Mouse (Mus musculus) olfactory bulb, adult 2 months (tissue): ENCODE measurements at regions not wholly inside any gene's neighbourhood (a gene's known extent, or its start where the extent isn't known, plus 50 kb on each side); places are given as distances from the start of the nearest gene placed in this dataset.

Experiments
- H3K27ac ChIP-seq: fragments of 200-500 bp; 2 replicates; pipeline ENCODE4 v1.5.1; 2012; ENCODE audit warnings: low read depth, low read length; ENCODE audit not compliant: insufficient read depth
- H3K4me1 ChIP-seq: fragments of 200-500 bp; 2 replicates; pipeline ENCODE4 v1.6.1; 2012; ENCODE audit warnings: low read length; ENCODE audit not compliant: control insufficient read depth, insufficient read depth
- H3K4me3 ChIP-seq: fragments of 200-500 bp; 2 replicates; pipeline ENCODE4 v1.5.1; 2012; ENCODE audit warnings: mild to moderate bottlenecking, low read depth, low read length, moderate library complexity; ENCODE audit not compliant: insufficient read depth
- CTCF ChIP-seq: fragments of 200-500 bp; IDR thresholded peaks from 2 replicates; pipeline ENCODE4 v1.5.1; 2012; ENCODE audit warnings: low read depth, mild to moderate bottlenecking, low read length, moderate library complexity; ENCODE audit not compliant: insufficient read depth
- POLR2A ChIP-seq: fragments of 200-500 bp; IDR thresholded peaks from 2 replicates; pipeline ENCODE4 v1.6.1; 2012; ENCODE audit warnings: mild to moderate bottlenecking, low read depth, low read length, moderate library complexity; ENCODE audit not compliant: insufficient read depth
- WGBS: fragments of 180-500 bp; shearing (Covaris S2); methylation state at CpG from one replicate; pipeline ENCODE4 v1.1.7; 2018; 5-methylcytosine and 5-hydroxymethylcytosine counted together

DNA sequence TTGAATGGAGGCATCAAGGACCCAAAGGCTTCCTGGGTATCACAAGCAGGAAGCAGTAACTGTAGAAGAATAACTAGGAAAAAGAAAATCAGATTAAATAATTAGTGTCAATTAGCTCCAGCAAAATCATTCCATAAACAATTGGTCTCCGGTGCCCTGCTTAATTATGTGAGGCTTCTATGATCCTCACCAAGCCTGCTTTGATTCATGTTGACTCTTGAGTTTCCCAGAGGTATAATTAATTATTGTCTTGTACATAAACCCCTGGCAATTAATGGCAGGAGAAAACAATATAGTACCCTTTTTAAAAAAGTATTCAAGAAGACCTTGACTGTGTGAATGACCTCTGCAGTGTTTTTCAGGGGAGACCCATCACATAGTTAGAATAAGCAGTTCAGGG is 61.5 kb upstream of the Sp8 start:
- H3K27ac ChIP-seq: no peak overlapping the region
- no peak overlapping the region for H3K4me3 ChIP-seq
- TF ChIP-seq CTCF (no peak), POLR2A (no peak)
- WGBS: 36% methylated on average over 1 of the region's 1 CpGs
- no peaks in the 10 kb centered on the region for H3K4me1 ChIP-seq

DNA sequence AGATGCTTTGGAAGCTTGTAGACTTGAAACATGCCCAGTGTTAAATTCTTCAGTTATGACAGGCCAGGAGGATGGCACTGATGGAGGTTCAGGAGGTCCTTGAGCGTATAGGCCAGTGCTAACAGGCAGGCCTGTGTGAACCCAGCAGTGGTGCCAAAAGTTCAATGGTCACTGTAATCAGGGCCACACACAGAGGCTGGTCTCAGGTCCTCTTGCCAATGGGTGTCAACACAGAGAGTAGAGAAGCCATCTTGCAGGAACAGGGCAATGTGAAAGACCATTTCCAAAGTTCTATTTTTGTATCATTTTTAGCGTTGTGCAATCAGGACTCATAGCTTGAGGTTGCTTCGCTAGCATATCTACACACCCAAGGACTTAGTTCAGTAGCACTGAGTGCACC is 64.2 kb upstream of the Sp8 start:
- no peak overlapping the region for H3K27ac ChIP-seq
- WGBS: 94% methylated on average over 3 of the region's 3 CpGs
- H3K4me3 ChIP-seq: no peak overlapping the region
- TF ChIP-seq CTCF: no peak
- no peak for TF ChIP-seq POLR2A
- no peaks in the 10 kb centered on the region for H3K4me1 ChIP-seq

DNA sequence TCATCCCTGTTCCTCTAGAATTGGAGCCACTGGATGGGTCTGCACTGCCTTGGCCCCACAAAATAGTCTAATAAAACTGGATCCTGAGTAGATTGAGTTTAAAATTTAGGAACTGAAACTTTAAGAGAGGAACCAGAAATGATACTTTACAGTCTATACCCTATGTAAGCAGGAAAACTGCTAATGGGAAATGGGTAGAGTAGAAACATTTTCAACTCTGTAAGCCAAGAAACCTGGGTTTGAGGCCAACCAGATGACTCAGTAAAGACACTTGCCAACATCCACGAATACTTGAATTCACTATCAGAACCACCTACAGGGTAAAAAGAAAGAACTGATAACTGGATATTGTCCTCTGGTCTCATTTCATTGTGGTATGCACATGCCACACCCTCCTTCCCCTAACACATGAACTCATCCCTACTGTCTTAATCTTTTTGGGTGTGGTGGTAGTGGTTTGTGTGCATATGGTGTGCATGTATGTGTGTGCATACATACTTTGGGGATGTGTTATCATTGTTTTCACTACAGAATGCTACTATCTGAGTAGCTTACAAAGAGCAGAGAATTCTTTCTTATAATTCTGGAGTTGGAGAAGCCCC is 70.6 kb upstream of the Sp8 start:
- 78% methylated on average over 1 of the region's 1 CpGs for WGBS
- Histone ChIP-seq H3K4me3 (no peak overlapping the region), H3K27ac (no peak overlapping the region), H3K4me1 (no peaks in the 10 kb centered on the region)
- TF ChIP-seq CTCF (no peak), POLR2A (no peak)

DNA sequence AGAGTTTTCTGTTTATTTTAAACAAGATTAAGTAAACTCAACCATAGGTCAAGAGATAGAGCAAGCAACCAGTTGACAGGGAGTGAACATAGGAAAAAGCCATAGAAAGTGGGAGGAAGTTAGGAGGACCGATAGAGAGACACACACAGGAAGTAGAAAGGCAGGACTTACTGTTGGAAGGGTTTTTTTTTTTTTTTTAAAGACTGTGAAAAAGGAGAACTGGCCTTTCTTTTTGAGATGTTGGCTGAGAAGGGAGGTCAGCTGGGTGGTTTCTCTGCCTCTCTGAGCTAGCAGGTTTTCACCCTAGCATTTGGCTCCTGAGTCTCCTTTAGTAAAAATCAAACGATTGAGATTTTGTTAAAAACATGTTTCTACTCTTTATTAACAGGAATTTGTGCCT is 73.3 kb upstream of the Sp8 start:
- 87% methylated on average over 2 of the region's 2 CpGs for WGBS
- Histone ChIP-seq H3K4me3 (no peak overlapping the region), H3K27ac (no peak overlapping the region), H3K4me1 (no peaks in the 10 kb centered on the region)
- TF ChIP-seq CTCF (no peak), POLR2A (no peak)

DNA sequence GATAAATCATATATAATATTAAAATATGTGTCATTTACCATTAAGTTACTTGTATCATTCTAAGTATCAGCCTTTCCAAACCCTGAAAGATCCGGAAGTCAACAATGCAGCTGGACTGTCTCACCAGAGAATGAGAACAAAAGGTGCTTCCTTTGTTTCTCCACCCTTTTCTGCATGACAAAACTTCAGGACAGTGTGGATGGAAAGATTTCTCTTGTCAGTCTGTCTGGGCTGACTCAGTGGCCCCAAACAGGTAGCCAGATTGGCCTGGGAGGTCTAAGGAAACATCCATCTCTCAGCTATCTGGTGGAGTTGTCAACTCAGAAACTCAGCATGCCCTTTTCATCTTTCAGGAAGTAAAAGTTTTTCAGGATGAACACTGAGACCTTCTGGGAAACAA is 79.7 kb upstream of the Sp8 start:
- H3K27ac ChIP-seq: no peak overlapping the region
- WGBS: 78% methylated on average over 1 of the region's 1 CpGs
- no peaks in the 10 kb centered on the region for H3K4me1 ChIP-seq
- TF ChIP-seq POLR2A (no peak), CTCF (no peak)
- H3K4me3 ChIP-seq: no peak overlapping the region

DNA sequence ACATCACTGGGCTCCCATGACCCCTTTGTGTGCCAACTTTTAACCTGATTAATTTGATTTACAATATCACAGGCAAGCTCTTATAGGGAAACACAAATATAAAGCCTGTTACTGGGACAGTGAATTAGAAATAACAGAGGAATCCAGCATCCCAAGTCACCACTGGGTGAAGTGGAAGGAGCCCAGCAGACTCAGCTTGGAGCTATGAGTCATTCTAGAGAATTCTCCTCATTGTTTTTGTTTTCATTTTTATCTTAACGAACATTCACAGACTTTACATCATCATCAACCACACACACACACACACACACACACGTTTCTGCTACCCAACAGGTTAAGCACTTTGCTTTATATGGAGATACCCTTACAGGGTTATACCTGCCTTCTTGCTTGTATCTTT is 92.1 kb upstream of the Sp8 start:
- Histone ChIP-seq H3K4me1 (no peaks in the 10 kb centered on the region), H3K4me3 (no peak overlapping the region), H3K27ac (no peak overlapping the region)
- 25% methylated on average over 2 of the region's 2 CpGs for WGBS
- TF ChIP-seq CTCF (no peak), POLR2A (no peak)

DNA sequence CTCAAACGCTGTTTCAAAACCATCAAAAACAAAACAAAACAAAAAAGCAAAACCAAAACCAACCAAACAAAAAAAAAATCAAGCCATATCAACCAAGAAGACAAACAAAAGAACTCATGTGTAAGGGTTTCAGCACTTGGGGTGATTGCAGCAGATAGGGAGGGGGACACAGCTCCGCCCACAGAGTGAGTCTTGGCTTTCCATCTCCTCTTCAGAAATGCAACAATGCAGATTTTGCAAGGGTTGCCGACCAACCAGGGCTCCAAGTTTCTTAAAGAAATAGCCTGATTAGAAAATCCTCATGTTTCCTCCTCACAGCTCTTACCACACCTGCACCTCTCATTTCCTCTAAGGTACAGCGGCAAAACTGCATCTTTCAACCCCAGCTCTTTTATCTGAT is 107.0 kb upstream of the Sp8 start:
- 72% methylated on average over 4 of the region's 4 CpGs for WGBS
- TF ChIP-seq CTCF (no peak), POLR2A (no peak)
- no peak overlapping the region for H3K27ac ChIP-seq
- H3K4me1 ChIP-seq: no peaks in the 10 kb centered on the region
- H3K4me3 ChIP-seq: no peak overlapping the region

DNA sequence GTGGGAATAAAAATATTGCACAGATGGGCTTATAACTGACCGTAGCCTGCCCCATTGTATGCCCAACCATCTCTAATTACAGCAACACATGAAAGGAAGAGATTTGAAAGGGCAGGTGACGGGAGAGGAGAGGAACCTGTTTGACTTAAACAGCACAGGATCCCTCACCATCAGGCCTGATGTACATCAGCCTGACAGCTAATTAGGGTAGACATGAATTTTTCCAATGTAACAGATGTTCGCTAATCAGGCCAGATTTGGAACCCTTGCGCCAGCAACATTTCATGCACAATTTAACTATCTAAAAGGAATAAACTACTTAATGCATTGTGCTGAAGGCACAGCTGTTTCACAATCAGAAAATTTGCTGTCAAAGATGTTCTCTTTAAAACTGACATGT is 120.2 kb upstream of the Sp8 start:
- WGBS: 75% methylated on average over 4 of the region's 4 CpGs
- no peak overlapping the region for H3K27ac ChIP-seq
- H3K4me1 ChIP-seq: no peaks in the 10 kb centered on the region
- TF ChIP-seq POLR2A (no peak), CTCF (no peak)
- H3K4me3 ChIP-seq: no peak overlapping the region

DNA sequence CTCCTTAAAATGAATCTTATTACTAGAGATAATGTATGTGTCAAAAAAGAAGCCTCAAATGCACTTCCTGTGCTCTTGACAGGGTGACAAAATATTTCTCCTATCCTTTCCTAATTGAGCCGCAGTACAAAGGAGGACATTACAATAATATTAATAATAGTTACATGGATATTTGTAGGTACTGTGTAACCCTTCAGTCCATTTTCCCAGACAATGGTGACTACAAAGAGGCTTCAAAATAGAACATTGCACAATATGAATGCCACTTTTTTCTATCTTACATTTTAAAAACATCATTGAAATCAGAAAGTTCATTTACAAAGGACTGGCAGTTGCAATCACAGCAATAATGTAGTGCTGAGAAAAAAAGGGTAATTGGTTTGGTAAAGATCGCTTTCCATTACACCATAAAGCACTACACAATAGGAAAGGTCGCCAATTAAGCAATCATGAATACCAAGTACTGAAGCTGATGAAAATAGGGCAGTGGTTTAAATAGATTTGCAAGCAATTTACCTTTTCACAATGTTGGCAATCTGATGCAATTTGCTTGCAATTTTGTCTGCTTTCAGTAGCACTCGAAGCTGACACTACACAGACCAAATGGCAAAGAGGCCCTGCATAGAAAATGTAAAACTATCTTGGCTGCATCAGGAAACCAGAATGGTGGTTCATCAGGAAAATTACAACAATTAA is 126.1 kb upstream of the Sp8 start:
- H3K4me1 ChIP-seq: no peaks in the 10 kb centered on the region

DNA sequence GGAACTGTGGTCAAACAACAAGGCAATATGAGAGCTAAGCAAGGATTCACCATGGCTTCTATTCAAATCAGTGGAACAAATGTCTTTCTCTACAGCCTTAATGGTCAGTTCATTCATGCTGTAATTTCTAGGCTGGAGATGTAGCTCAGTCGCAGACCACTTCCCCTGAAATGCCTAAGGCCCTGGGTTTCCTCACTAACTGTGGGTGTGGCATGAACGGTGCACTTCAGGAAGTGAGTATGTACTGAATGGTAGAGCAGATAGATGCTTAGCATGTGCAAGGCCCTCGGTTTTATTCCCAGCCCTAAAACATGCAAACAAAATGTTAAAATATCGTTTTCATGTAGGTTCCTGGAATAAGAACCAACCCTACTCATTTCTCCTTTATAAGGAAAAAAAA is 129.3 kb upstream of the Sp8 start:
- no peak overlapping the region for H3K4me3 ChIP-seq
- H3K4me1 ChIP-seq: no peaks in the 10 kb centered on the region
- H3K27ac ChIP-seq: no peak overlapping the region
- no peak for TF ChIP-seq CTCF
- TF ChIP-seq POLR2A: no peak
- 91% methylated on average over 4 of the region's 4 CpGs for WGBS

More for the DNA sequence above, 126.1 kb upstream of the Sp8 start:
- WGBS: 65% methylated on average over 4 of the region's 4 CpGs
- H3K27ac ChIP-seq: no peak overlapping the region
- no peak overlapping the region for H3K4me3 ChIP-seq
- TF ChIP-seq CTCF (no peak), POLR2A (no peak)
